Mouse (Mus musculus) olfactory bulb, adult 2 months (tissue): Measurements from ENCODE around the gene Trim23. TPM values are rescaled to one million over a fixed set of nuclear protein-coding genes. Genes with fewer than 3 reads are reported as not detected.

Experiments
- H3K27ac ChIP-seq: fragments of 200-500 bp; 2 replicates; pipeline ENCODE4 v1.5.1; 2012; ENCODE audit warnings: low read depth, low read length; ENCODE audit not compliant: insufficient read depth
- H3K4me1 ChIP-seq: fragments of 200-500 bp; 2 replicates; pipeline ENCODE4 v1.6.1; 2012; ENCODE audit warnings: low read length; ENCODE audit not compliant: control insufficient read depth, insufficient read depth
- H3K4me3 ChIP-seq: fragments of 200-500 bp; 2 replicates; pipeline ENCODE4 v1.5.1; 2012; ENCODE audit warnings: mild to moderate bottlenecking, low read depth, low read length, moderate library complexity; ENCODE audit not compliant: insufficient read depth
- CTCF ChIP-seq: fragments of 200-500 bp; IDR thresholded peaks from 2 replicates; pipeline ENCODE4 v1.5.1; 2012; ENCODE audit warnings: low read depth, mild to moderate bottlenecking, low read length, moderate library complexity; ENCODE audit not compliant: insufficient read depth
- POLR2A ChIP-seq: fragments of 200-500 bp; IDR thresholded peaks from 2 replicates; pipeline ENCODE4 v1.6.1; 2012; ENCODE audit warnings: mild to moderate bottlenecking, low read depth, low read length, moderate library complexity; ENCODE audit not compliant: insufficient read depth
- WGBS: fragments of 180-500 bp; shearing (Covaris S2); methylation state at CpG from one replicate; pipeline ENCODE4 v1.1.7; 2018; 5-methylcytosine and 5-hydroxymethylcytosine counted together
- polyA plus RNA-seq: library from polyadenylated mRNA; stranded (reverse); fragments of >200 nt; gene quantifications from 2 replicates; pipeline ENCODE4 v1.2.4, GENCODE M21; 2012; ENCODE audit warnings: low replicate concordance; ENCODE audit not compliant: missing spikeins, insufficient read depth, insufficient read length

Trim23 gene
- polyA plus RNA-seq, 1 experiment = not detected

GRCm38 (mm10) chr13:104228384-104229066 lies 49.9 kb downstream of the Trim23 start, which contains the start of the genes Cenpk and Ppwd1:
Cenpk (plus strand) TSS chr13:104228611.
Ppwd1 (minus strand) TSS chr13:104228843.
- Histone ChIP-seq H3K27ac (peak within 1 kb of the TSS; percentile 77), H3K4me3 (peak within 1 kb of the TSS; percentile 79), H3K4me1 (no peaks in the 10 kb centered on the region)
- TF ChIP-seq POLR2A = peak; percentile 90
- no peak for TF ChIP-seq CTCF
- WGBS = under 1% methylated on average over 55 of the region's 55 CpGs

GRCm38 (mm10) chr13:104229181-104229580 lies 50.6 kb downstream of the Trim23 start:
- H3K4me1 ChIP-seq = no peaks in the 10 kb centered on the region
- WGBS = 2% methylated on average over 15 of the region's 15 CpGs
- no peak overlapping the region for H3K27ac ChIP-seq
- TF ChIP-seq CTCF (no peak), POLR2A (no peak)
- peak overlapping the region; percentile 79 for H3K4me3 ChIP-seq

Other genes with a start within 250 kb of the Trim23 start
- not detected in 2 replicates for gene Nln, start 69.2 kb upstream of the Trim23 start, polyA plus RNA-seq
- gene Sgtb, start 69.1 kb upstream of the Trim23 start, polyA plus RNA-seq = 133 TPM in 1 of 2 replicates, not detected in the other
- gene Trappc13, start 328 bp upstream of the Trim23 start, polyA plus RNA-seq = not detected in 2 replicates
- gene Cenpk, start 49.8 kb downstream of the Trim23 start, polyA plus RNA-seq = not detected in 2 replicates
- gene Ppwd1, start 50.0 kb downstream of the Trim23 start, polyA plus RNA-seq = not detected in 2 replicates
- not detected in 2 replicates for gene Adamts6, start 109.0 kb downstream of the Trim23 start, polyA plus RNA-seq